Mouse (Mus musculus) layer of hippocampus, postnatal 10 days (tissue): ENCODE results near the gene AA986860. TPM values are rescaled to one million over a fixed set of nuclear protein-coding genes. Genes with fewer than 3 reads are reported as not detected.

ENCODE experiments used
- DNase-seq, 2 experiments: peaks; one replicate each; pipeline ENCODE4 v3.0.0; 2021; ENCODE audit warnings: low spot score in 2 of 2
- total RNA-seq, 2 experiments: library from RNA; stranded (reverse); gene quantifications; 2 replicates each; pipeline ENCODE4 v1.2.3; 2021

AA986860 gene
- total RNA-seq, 2 experiments from 2014 or later, result 0.91 to 0.98 TPM

DNA sequence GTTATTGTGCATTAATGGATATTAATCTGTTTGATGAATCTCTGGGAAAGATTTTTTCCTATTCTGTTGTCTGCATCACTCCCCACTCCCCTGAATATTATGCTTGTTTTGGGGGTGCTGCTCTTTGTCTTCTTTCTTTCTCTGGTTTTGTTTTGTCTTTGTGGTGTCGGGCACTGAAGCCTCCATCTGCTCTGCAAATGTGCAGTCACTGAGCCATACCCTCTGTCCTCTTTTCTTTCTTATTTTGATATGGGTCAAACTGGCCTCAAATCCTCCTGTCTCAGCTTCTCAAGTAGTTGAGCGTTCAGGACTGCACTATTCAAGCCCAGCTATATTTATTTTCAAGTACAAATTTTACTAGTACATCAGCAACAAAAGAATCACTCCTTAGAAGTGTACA lies 43.5 kb downstream of the AA986860 start:
- no peak for DNase-seq

GRCm38 (mm10) chr1:130775691-130776331 lies 44.0 kb downstream of the AA986860 start:
- no peak for DNase-seq

DNA sequence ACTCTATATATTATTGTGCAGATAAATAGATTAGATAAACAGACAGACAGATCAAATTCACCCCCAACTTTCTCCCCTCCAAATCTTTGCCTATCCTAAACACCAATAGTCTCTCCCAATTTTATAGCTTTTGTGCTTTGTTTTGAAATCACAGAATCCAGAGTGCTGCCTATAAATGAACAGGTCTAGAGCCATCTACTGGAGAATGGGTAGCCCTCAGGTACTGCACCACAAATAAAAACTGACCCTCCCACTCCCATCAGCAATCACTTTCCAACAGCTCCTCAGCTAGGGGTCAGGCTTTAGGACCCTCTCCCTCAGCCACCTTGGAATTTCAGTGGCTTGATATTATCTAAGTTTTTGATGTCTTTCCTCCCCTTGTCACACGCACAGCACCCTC lies 44.9 kb downstream of the AA986860 start:
- DNase-seq, result no peak

- DNase-seq, result no peak
Observed at GRCm38 (mm10) chr1:130779867-130780266, 48.1 kb downstream of the AA986860 start.

DNA sequence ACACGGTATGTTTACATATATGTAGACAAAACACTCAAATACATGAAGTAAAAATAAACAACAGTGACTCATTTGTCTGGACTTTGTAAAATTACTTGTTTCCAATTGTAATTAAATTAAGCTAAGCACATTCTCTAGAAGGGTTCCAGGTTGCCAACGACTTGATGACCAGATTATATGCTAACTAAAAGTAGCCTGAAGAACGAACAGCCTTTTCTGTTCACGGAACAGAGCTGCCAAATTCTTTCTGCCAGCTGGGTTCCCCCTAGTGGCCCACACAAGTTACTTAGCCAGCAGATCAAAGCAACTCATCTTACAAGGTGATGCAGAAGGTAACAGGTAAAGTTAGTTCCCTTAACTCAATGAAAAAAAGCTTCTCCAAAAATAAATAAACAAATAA lies 52.3 kb downstream of the AA986860 start:
- DNase-seq, result peak in 1 of 2 experiments; percentile 30

- no peak for DNase-seq
Observed at GRCm38 (mm10) chr1:130787001-130787400, 55.2 kb downstream of the AA986860 start.

DNA sequence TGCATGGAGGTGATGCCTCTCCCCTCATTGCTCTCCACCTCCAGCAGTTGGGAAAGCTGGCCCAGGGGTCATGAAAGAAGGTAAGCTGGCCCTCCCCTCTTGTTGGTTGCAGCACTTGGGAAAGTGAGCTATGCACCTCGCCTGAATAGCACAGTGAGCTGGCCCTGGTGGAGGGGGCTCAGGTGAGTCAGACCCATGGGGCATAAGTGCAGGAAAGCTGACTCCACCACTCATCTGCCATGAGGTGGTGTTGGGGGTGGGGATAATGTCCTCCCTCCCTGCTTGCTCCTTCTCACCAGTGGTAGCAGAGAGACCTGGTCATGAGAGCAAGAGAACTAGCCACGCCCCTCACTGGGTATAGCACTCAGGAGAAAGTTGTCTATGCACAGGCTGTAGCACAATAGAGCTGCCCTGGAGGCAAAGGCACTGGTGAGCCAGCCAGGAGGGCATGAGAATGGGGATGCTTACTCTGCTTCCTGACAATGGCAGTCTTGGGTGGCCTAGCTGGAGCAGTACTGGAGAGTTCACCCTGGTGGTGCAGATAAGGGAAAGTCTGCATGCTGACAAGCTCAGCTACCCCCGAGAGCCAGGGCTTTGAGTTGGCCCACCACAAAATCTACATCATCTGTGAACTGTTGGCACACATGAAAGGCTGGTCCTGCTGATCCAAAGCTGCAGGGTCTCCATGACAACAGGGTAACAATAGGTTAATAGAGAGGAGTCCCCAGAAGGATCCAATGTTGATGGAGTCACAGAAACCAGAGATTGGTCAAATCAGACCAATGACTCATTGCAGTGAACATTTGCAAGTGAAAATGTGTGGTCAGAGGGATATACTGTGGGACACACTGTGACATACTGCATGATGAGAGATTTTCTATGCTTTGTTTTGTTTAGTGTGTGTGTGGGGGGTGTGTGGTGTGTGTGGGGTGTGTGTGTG lies 58.0 kb downstream of the AA986860 start:
- DNase-seq, result no peak

Other genes with a start within 250 kb of the AA986860 start
- gene Zp3r, start 102.4 kb upstream of the AA986860 start, total RNA-seq, result not detected
- 1 to 10 TPM; 1.1 to 1.2 TPM for gene C4bp, start 70.3 kb upstream of the AA986860 start, total RNA-seq
- not detected for gene Gm29427, start 16.2 kb upstream of the AA986860 start, total RNA-seq
- gene Yod1, start 14.6 kb upstream of the AA986860 start, total RNA-seq, result 10 to 100 TPM; 10.6 to 10.7 TPM
- 10 to 100 TPM; 49.8 to 51.9 TPM for gene Pfkfb2, start 2.7 kb upstream of the AA986860 start, total RNA-seq
- not detected for gene Fcamr, start 68.9 kb downstream of the AA986860 start, total RNA-seq
- not detected for gene Pigr, start 94.7 kb downstream of the AA986860 start, total RNA-seq
- gene Fcmr, start 133.7 kb downstream of the AA986860 start, total RNA-seq, result not detected
- not detected for gene Il24, start 155.5 kb downstream of the AA986860 start, total RNA-seq
- gene Il20, start 179.5 kb downstream of the AA986860 start, total RNA-seq, result not detected
- gene Il19, start 208.1 kb downstream of the AA986860 start, total RNA-seq, result not detected